Mouse (Mus musculus) ovary, postnatal 10 days (tissue): ENCODE data around the gene Ubc.
"Not testable (repeated sequence)": the region's sequence is repeated elsewhere in the genome, so short reads cannot be mapped to it uniquely, and the experiment has no call there.

Source experiments
- DNase-seq: peaks from one replicate; pipeline ENCODE4 v3.0.0; 2022; ENCODE audit warnings: low spot score

The Ubc gene

DNA sequence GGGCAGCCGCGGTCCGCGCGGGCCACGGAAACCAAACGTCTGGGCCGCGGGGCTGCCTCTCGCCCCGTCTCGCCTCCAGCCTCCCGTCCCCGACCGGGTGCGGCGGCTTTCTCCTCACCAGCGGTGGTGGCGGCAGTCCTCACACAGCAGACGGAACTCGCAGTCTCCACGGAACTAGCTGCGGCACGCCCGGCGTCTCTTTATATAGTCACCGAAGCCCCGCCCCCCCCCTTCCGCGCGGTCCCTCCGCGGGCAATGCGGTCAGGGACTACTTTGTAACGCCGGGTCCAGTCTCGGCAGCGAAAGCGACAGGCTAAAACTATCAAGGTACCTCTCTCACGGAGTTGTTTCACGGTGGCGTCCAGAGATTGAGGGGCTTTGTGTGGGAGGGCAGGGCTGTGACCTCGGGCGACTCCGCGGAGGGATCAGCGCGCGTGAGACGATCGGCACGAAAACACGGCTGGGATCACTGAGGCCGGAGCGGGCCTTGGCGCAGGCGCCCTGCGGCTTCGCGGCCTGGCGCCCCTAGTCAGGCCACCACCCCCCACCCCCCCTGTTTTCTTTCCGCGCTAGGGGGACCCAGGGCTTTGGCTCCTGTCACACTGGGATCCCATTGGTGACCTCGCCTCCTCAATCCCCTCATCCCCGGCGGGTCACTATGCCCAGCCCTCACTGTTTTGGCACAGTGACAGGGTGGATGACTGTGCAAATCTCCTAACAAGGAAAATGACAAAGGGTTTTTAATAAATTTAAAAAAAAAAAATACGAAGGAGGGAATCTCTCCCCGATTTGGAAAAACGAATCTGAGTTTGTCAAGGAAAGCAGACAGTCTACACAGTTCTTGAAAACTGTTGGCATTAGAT lies at the start of gene Ubc:
TSS of gene Ubc (minus strand) at position 624 of the 863 bp plus-strand sequence.
- peak; percentile 93 for DNase-seq

DNA sequence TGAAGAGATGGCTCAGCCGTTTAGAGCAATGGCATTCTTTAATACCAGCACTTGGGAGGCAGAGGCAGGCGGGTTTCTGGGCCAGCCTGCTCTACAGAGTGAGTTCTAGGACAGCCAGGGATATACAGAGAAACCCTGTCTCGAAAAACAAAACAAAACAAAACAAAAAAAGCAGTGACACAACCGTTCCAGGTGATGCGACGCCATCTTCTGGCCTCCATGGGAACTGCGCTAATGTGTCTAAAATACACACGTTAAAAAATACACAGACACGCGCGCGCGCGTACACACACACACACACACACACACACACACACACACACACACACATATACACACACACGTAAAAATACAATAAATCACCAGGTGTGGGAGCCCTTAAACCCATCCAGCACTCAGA lies 44.3 kb upstream of the Ubc start:
- not testable (repeated sequence) for DNase-seq

GRCm38 (mm10) chr5:125433793-125434337 lies 43.9 kb upstream of the Ubc start, which contains the start of gene Dhx37:
Dhx37 (minus strand) TSS chr5:125434121.
- peak; percentile 75 for DNase-seq

- DNase-seq: not testable (repeated sequence)
Observed at GRCm38 (mm10) chr5:125432324-125432723, 42.3 kb upstream of the Ubc start.

DNA sequence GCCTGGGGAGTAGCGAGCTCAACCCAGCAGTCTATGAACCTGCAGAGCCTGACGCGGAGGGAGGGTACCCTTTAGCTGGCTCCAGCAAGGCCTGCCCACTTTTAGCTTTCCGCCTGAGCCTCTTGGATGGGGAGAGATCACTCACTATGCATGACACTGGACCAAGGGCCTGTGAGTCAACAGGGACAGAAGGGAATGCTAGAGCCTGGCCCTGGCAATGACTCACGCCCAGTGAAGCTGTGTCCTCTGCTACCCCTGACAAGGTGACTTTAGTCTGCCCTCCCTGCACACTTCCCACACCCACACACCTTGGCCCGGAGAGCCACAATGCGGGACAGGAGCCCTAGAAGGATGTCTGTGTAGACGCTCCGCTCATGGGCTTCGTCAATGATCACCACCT lies 36.3 kb upstream of the Ubc start:
- no peak for DNase-seq

- DNase-seq: no peak
Observed at GRCm38 (mm10) chr5:125425698-125426276, 35.8 kb upstream of the Ubc start.

GRCm38 (mm10) chr5:125419124-125419523 lies 29.1 kb upstream of the Ubc start:
- DNase-seq: no peak

GRCm38 (mm10) chr5:125418636-125419035 lies 28.6 kb upstream of the Ubc start:
- no peak for DNase-seq

DNA sequence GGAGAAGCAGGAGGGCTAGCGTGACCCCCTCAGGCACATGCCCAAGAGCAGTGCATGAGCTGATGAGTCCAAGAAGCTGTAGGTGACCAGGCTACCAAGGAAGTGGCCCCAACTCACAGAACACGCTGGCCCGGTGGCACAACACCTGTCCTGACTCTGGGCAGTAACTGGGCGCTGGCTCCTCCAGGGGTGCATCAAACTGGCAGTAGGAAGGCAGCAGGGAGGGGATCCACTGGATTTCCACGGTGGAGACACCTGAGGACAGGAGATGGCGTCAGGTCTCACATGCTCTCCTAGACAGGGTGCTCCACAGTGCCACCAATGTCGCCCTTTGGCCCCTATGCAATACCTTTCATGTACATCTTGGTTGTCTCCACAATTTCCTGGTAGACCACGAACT lies 26.2 kb upstream of the Ubc start:
- DNase-seq: no peak

GRCm38 (mm10) chr5:125413763-125414162 lies 23.8 kb upstream of the Ubc start:
- DNase-seq: no peak

DNA sequence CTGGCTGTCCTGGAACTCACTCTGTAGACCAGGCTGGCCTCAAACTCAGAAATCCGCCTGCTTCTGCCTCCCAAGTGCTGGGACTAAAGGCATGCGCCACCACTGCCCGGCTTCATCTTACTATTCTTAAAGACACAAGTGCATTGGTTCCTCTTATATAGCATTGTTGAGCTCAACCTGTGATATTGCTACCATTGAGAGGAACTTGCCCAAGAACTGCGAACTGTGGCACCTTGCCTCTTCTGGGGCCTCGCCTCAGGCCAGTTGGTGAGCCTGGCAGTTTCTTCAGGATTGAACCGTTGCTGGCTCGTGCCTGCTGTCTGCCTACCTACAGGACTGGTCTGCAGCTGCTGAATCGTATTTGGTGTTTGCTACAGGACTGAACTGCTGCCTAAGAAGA lies 22.5 kb upstream of the Ubc start:
- DNase-seq: not testable (repeated sequence)

DNA sequence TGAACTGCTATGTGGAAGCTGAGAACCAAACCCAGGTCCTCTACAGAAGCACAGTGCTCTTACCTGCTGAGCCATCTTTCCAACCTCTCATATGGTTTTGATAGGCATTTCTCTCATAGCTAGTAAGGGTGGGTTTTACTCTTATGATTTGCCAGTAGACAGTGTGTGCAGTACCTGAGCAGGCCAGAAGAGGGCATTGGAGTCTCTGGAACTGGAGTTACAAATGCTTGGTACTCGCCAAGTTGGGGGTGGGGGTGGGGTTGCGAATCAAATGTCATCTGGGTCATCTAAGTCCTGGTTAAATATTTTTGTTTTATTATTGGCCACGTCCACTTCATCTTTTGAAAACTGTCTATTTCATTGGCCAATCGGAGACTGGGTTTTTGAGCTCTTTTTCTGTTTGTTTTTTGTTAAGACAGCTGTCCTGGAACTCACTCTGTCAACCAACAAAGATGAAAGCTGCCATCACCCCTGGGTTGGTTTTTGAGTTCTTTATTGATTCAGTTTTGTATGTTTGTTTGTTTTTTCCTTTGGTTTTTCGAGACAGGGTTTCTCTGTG lies 22.0 kb upstream of the Ubc start:
- no peak for DNase-seq

DNA sequence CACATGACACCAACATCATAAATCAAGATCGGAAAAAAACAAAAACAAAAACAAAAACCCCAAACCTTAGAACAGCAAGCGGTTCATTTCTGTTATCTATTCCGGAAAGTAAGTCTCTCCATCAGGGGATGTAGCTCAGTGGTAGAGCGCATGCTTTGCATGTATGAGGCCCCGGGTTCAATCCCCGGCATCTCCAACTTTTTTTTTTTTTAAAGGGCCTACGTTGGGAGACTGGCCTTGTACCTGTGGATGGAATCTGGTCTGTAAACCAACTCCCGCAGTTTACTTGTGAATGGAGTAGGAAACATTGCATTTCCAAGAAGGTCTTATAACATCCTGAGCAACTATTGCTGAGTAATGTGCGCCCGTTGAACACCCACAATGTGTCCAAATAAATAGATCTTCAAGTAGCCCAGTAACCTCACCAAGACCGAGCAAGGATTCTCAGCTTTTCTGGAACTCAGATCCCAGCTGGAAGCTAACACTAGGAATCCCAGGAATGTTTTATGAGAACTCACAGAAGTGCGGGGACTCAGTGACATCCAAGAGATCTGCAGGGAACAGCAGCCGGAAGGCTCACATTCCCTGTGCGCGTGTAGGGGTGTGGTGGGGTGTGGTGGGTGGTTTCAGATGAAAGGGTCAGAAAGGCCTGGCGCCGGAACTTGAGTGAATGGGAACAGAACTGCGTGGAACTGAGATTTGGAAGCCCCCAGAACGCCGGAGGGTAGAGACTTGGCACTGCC lies 19.5 kb upstream of the Ubc start:
- no peak for DNase-seq

GRCm38 (mm10) chr5:125408842-125409241 lies 18.8 kb upstream of the Ubc start:
- DNase-seq: peak; percentile 60

GRCm38 (mm10) chr5:125407910-125408575 lies 18.0 kb upstream of the Ubc start:
- no peak for DNase-seq

DNA sequence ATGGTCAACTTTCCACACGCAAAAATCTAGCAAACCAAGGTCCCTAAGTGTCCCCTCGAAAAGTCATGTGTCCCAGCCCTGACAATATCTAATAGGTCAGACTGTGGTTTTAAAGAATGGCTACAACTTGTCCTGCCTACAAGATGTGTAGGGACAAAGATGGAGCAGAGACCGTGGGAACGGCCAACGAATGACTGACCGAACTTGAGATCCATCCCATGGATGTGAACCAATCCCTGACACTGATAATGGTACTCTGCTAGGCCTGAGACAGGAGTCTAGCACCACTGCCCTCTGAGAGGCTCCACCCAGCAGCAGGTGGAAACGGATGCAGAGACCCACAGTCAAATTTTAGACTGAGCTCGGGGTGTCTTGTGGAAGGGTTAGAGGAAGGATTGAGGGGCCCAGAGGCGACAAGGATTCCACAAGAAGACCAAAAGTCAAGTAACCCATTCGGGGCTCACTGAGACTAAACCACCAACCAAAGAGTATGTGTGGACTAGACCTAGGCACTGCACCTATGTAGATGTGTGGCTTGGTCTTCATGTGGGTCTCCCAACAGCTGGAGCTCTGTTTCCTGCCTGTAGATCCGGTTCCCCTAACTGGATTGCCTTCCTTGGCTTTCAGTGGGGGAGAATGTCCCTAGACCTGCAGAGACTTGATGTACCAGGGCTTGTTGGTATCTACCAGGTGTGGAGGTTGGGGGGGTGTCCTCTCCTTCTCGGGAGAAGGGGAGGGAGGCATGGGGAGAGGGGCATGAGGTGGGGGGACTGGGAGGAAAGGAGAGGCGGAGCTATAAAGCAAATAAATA lies 17.2 kb upstream of the Ubc start:
- DNase-seq: no peak

- DNase-seq: peak; percentile 52
Observed at GRCm38 (mm10) chr5:125406322-125407016, 16.5 kb upstream of the Ubc start.

DNA sequence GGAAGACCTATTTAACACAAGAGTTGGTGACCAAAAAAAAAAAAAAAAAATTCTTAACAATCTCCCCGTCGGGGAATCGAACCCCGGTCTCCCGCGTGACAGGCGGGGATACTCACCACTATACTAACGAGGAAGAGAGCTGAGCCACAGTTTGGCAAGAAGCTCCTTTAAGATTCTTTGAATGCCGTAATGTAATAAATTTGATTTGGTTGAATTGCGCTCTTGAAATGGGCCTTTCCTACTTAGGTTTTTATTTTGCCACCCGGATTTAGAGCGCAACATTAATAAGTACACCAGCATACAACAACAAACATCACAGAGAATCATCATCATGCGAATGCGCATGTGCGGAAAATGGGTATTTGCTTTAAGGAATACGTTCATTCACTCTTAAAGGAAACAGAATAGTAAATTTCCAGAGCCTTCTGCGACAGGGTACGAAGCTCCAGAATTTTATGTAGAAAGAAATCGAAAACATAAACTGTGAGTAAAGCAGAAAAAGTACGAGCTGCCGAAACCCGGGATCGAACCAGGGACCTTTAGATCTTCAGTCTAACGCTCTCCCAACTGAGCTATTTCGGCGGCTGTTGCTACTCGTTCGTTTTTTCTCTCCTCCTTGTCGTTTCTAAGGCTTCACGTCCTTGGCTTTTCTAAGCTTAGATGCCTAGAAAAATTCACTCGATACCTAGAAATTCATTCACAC lies 15.7 kb upstream of the Ubc start:
- peak; percentile 85 for DNase-seq

GRCm38 (mm10) chr5:125404903-125405545 lies 15.0 kb upstream of the Ubc start:
- DNase-seq: peak; percentile 60
